23 mouse cellular contexts compared by ENCODE assay signal in the genomic region with DNA sequence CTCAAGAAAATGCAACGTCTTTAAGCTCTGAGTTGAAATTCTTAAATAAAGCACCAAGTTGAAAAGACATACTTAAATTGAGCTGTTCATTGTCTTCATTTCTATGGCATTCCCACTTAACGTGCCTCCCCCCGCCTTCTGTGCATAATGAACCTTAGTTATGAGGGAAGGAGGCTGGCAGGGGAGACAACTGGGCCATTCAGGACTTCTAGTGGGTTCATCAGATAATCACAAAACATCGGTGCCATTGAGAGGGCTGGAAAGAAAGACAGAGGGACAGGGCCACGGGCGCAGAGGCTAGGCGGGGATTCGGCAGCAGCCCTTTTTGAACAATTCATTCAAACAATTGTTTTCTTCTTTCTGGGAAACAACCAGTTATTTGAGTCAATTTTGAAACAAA.
DNase-seq lines count a peak whose midpoint lies in the region; ATAC-seq and TF ChIP-seq lines count a peak whose summit lies in the region.
"Had no signal": no experiment of that assay in that cellular context is flagged by ENCODE, and none has a peak within 500 bp of the region (broad histone marks: within the 10 kb centered on the region; RNA-seq: fewer than 3 reads in every experiment).

No protein-coding gene starts in this region.

- TF ChIP-seq CTCF in hindbrain, postnatal 0 days (IDR thresholded peaks at IDR 0.05; ENCODE audit: low read depth): no peak
- TF ChIP-seq CTCF in brain, embryonic 14.5 days (IDR thresholded peaks at IDR 0.05; ENCODE audit: borderline replicate concordance, extremely low read depth, insufficient read depth, insufficient read length): no peak

- no peak overlapping the region for H3K4me2 ChIP-seq in hindbrain, postnatal 0 days (ENCODE audit: low read depth, low read length)
- H3K4me2 ChIP-seq in forebrain, embryonic 11.5 days (ENCODE audit: low read depth, low read length, severe bottlenecking): no peak overlapping the region; the same call in 1 of the 2 replicates
- H3K4me2 ChIP-seq: embryonic facial prominence, embryonic 15.5 days; heart, embryonic 11.5 days; hindbrain, embryonic 15.5 days; lung, embryonic 15.5 days had no signal

- DNase-seq in hindbrain, embryonic 10.5 days (ENCODE audit: low spot score): peak; percentile 29
- no peak for DNase-seq in hindbrain, postnatal 0 days (ENCODE audit: low spot score)
- peak; percentile 86 for DNase-seq in brain, embryonic 14.5 days (ENCODE audit: low read depth)
- peak; percentile 69 for DNase-seq in forebrain, embryonic 11.5 days (ENCODE audit: low spot score)
- DNase-seq in mesoderm, embryonic 11.5 days (ENCODE audit: low read depth, low spot score): peak; percentile 36
- no peak for DNase-seq in cerebellum, adult 18-20 months
- DNase-seq in thymus, adult 18-20 months: no peak
- DNase-seq: adrenal gland, postnatal 36 days; cerebellum, adult 8-10 months; heart, postnatal 10 days; kidney, adult 18-20 months; midbrain, embryonic 14.5 days; thymus, postnatal 25 days had no signal

- no peak overlapping the region for H3K4me3 ChIP-seq in hindbrain, embryonic 10.5 days
- H3K4me3 ChIP-seq in hindbrain, postnatal 0 days (ENCODE audit: low read length): no peak overlapping the region
- no peak overlapping the region for H3K4me3 ChIP-seq in forebrain, embryonic 11.5 days (ENCODE audit: low read depth, low read length)
- H3K4me3 ChIP-seq: embryonic facial prominence, embryonic 15.5 days; hindbrain, embryonic 15.5 days; lung, embryonic 15.5 days; myocyte had no signal

- H3K36me3 ChIP-seq in hindbrain, embryonic 10.5 days: no peaks in the 10 kb centered on the region
- no peaks in the 10 kb centered on the region for H3K36me3 ChIP-seq in hindbrain, postnatal 0 days (ENCODE audit: insufficient read depth, low read length)
- H3K36me3 ChIP-seq in forebrain, embryonic 11.5 days (ENCODE audit: control insufficient read depth, insufficient read depth, low read length): no peaks in the 10 kb centered on the region
- H3K36me3 ChIP-seq: embryonic facial prominence, embryonic 15.5 days; G1E; hindbrain, embryonic 15.5 days; lung, embryonic 15.5 days had no signal

- peak overlapping the region; percentile 66; the same call in 1 of the 2 replicates for H3K27ac ChIP-seq in hindbrain, embryonic 10.5 days
- H3K27ac ChIP-seq in hindbrain, postnatal 0 days: no peak overlapping the region
- H3K27ac ChIP-seq in forebrain, embryonic 11.5 days (ENCODE audit: low read depth, low read length): peak overlapping the region; percentile 41; the same call in 1 of the 2 replicates
- H3K27ac ChIP-seq: embryonic facial prominence, embryonic 15.5 days; hindbrain, embryonic 15.5 days; kidney, postnatal 0 days; liver, embryonic 14.5 days; lung, embryonic 15.5 days; macrophage; stomach, postnatal 0 days had no signal

- H3K9ac ChIP-seq in hindbrain, postnatal 0 days (replicated peaks; ENCODE audit: low read length): no peak overlapping the region
- no peak overlapping the region for H3K9ac ChIP-seq in forebrain, embryonic 11.5 days (ENCODE audit: low read length)
- H3K9ac ChIP-seq: embryonic facial prominence, embryonic 15.5 days; hindbrain, embryonic 15.5 days; liver, embryonic 14.5 days; lung, embryonic 15.5 days had no signal

- no peaks in the 10 kb centered on the region for H3K9me3 ChIP-seq in hindbrain, embryonic 10.5 days
- H3K9me3 ChIP-seq in hindbrain, postnatal 0 days (ENCODE audit: low read length): no peaks in the 10 kb centered on the region
- H3K9me3 ChIP-seq in forebrain, embryonic 11.5 days (ENCODE audit: control insufficient read depth, low read length): no peaks in the 10 kb centered on the region
- H3K9me3 ChIP-seq: embryonic facial prominence, embryonic 15.5 days; G1E; hindbrain, embryonic 15.5 days; lung, embryonic 15.5 days had no signal

- no peak for TF ChIP-seq POLR2A in brain, embryonic 14.5 days (IDR thresholded peaks at IDR 0.05; ENCODE audit: borderline replicate concordance, extremely low read depth, insufficient read depth, insufficient read length, poor library complexity, severe bottlenecking)

- ATAC-seq in hindbrain, postnatal 0 days: no peak
- peak; percentile 59 for ATAC-seq in forebrain, embryonic 11.5 days (replicated peaks; ENCODE audit: low FRiP score)

- WGBS in hindbrain, embryonic 10.5 days: 22% methylated on average over 8 of the region's 8 CpGs
- 30% methylated on average over 8 of the region's 8 CpGs for WGBS in hindbrain, postnatal 0 days
- WGBS in forebrain, embryonic 11.5 days: 14% methylated on average over 8 of the region's 8 CpGs

- H3K27me3 ChIP-seq in hindbrain, embryonic 10.5 days (ENCODE audit: insufficient read depth, poor library complexity, severe bottlenecking): peaks cover 51% of the 10 kb centered on the region
- no peaks in the 10 kb centered on the region for H3K27me3 ChIP-seq in hindbrain, postnatal 0 days (ENCODE audit: insufficient read depth, low read length)
- peaks cover 12% of the 10 kb centered on the region; the same call in 1 of the 2 replicates for H3K27me3 ChIP-seq in forebrain, embryonic 11.5 days (ENCODE audit: control insufficient read depth, insufficient read depth, low read length)
- H3K27me3 ChIP-seq: lung, embryonic 15.5 days had no signal

- peaks cover 37% of the 10 kb centered on the region for H3K4me1 ChIP-seq in hindbrain, embryonic 10.5 days (replicated peaks)
- peaks cover 7% of the 10 kb centered on the region for H3K4me1 ChIP-seq in hindbrain, postnatal 0 days (ENCODE audit: insufficient read depth, low read length)
- peaks cover 15% of the 10 kb centered on the region for H3K4me1 ChIP-seq in forebrain, embryonic 11.5 days (replicated peaks; ENCODE audit: control insufficient read depth, insufficient read depth, low read length)
- H3K4me1 ChIP-seq: lung, embryonic 15.5 days had no signal

Comparison
In these comparisons a context has a peak if more than half of its experiments do, and no peak if none do; other contexts are left out.
1. DNase-seq: peak in hindbrain, embryonic 10.5 days (single experiment), brain, embryonic 14.5 days (single experiment), forebrain, embryonic 11.5 days (single experiment) and mesoderm, embryonic 11.5 days (single experiment); none in hindbrain, postnatal 0 days (single experiment), cerebellum, adult 18-20 months (0 of 2) and thymus, adult 18-20 months (0 of 2).